Mouse (Mus musculus) olfactory bulb, adult 2 months (tissue): ENCODE results near the gene Rps19.

Experiments used
- CTCF ChIP-seq: fragments of 200-500 bp; IDR thresholded peaks from 2 replicates; pipeline ENCODE4 v1.5.1; 2012; ENCODE audit warnings: low read depth, mild to moderate bottlenecking, low read length, moderate library complexity; ENCODE audit not compliant: insufficient read depth
- POLR2A ChIP-seq: fragments of 200-500 bp; IDR thresholded peaks from 2 replicates; pipeline ENCODE4 v1.6.1; 2012; ENCODE audit warnings: mild to moderate bottlenecking, low read depth, low read length, moderate library complexity; ENCODE audit not compliant: insufficient read depth

GRCm38 (mm10) chr7:24902630-24903443 is 18.7 kb downstream of the Rps19 start, which contains the start of gene Arhgef1:
- TF ChIP-seq POLR2A (no peak), CTCF (no peak)
